Mouse (Mus musculus) lung, postnatal 0 days (tissue): ENCODE data around the gene Tmem252. TPM values are rescaled to one million over a fixed set of nuclear protein-coding genes. Genes with fewer than 3 reads are reported as not detected.

Experiments used
- ATAC-seq: fragments of 200-750 bp; cut with Nextera tagmentation; 2 replicates; pipeline ENCODE4 v1.8.0; 2017; ENCODE audit warnings: moderate library complexity
- DNase-seq: peaks from one replicate; pipeline ENCODE4 v3.0.0-alpha.2; 2016; ENCODE audit warnings: low spot score
- H3K27ac ChIP-seq: fragments of 300-500 bp; sonication (generic); 2 replicates; pipeline ENCODE4 v1.5.1; 2014; ENCODE audit warnings: antibody characterized with exemption, mild to moderate bottlenecking, low read length, mixed read lengths
- H3K27me3 ChIP-seq: fragments of 300-500 bp; sonication (generic); replicated peaks from 2 replicates; pipeline ENCODE4 v1.6.1; 2014; ENCODE audit warnings: low read length, mixed read lengths; ENCODE audit not compliant: insufficient read depth
- H3K36me3 ChIP-seq: fragments of 300-500 bp; sonication (generic); 2 replicates; pipeline ENCODE4 v1.6.1; 2014; ENCODE audit warnings: low read length, mixed read lengths; ENCODE audit not compliant: insufficient read depth
- H3K4me1 ChIP-seq: fragments of 300-500 bp; sonication (generic); 2 replicates; pipeline ENCODE4 v1.6.1; 2014; ENCODE audit warnings: antibody characterized with exemption, low read depth, low read length, mixed read lengths; ENCODE audit not compliant: insufficient read depth
- H3K4me2 ChIP-seq: fragments of 300-500 bp; sonication (generic); replicated peaks from 2 replicates; pipeline ENCODE4 v1.6.1; 2014; ENCODE audit warnings: low read depth, mild to moderate bottlenecking, low read length, moderate library complexity, mixed read lengths
- H3K4me3 ChIP-seq: fragments of 300-500 bp; sonication (generic); 2 replicates; pipeline ENCODE4 v1.5.1; 2014; ENCODE audit warnings: low read depth, low read length
- H3K9ac ChIP-seq: fragments of 300-500 bp; sonication (generic); replicated peaks from 2 replicates; pipeline ENCODE4 v1.6.1; 2014; ENCODE audit warnings: low read depth, mild to moderate bottlenecking
- H3K9me3 ChIP-seq: fragments of 300-500 bp; sonication (generic); 2 replicates; pipeline ENCODE4 v1.6.1; 2016; ENCODE audit warnings: low read length, mixed read lengths
- CTCF ChIP-seq: IDR thresholded peaks from 2 replicates; pipeline ENCODE4 v1.5.1; 2016; ENCODE audit warnings: antibody characterized with exemption, mild to moderate bottlenecking
- EP300 ChIP-seq: IDR thresholded peaks from 2 replicates; pipeline ENCODE4 v1.6.1; 2016; ENCODE audit warnings: antibody characterized with exemption, mild to moderate bottlenecking, control low read depth
- whole genome bisulfite sequencing: fragments of 180-500 bp; shearing (Covaris S2); extraction: QIAGEN DNeasy Blood & Tissue Kit; methylation state at CpG from one replicate; pipeline ENCODE4 v1.1.7; 2014; 5-methylcytosine and 5-hydroxymethylcytosine counted together
- polyA plus RNA-seq: library from polyadenylated mRNA; unstranded; fragments of >200 nt; fragmentation: Nextera tagmentation; extraction: Ambion mirVana; gene quantifications from 2 replicates; pipeline ENCODE4 v1.2.1, GENCODE M21; 2015

The Tmem252 gene
- polyA plus RNA-seq, 1 experiment from 2014 or later = 6.2 TPM

GRCm38 (mm10) chr19:24707071-24707906 is 33.5 kb downstream of the Tmem252 start:
- no peak overlapping the region for H3K4me2 ChIP-seq
- ATAC-seq (peak; percentile 29; the same call in 1 of the 2 replicates), DNase-seq (peak; percentile 65)
- no peak overlapping the region for H3K4me3 ChIP-seq
- TF ChIP-seq CTCF (no peak), EP300 (no peak)
- no peak overlapping the region for H3K27ac ChIP-seq
- no peaks in the 10 kb centered on the region for H3K9me3 ChIP-seq
- H3K9ac ChIP-seq = no peak overlapping the region
- H3K4me1 ChIP-seq = peaks cover 12% of the 10 kb centered on the region; the same call in 1 of the 2 replicates
- no peaks in the 10 kb centered on the region for H3K36me3 ChIP-seq
- no peaks in the 10 kb centered on the region for H3K27me3 ChIP-seq
- 33% methylated on average over 7 of the region's 7 CpGs for WGBS

DNA sequence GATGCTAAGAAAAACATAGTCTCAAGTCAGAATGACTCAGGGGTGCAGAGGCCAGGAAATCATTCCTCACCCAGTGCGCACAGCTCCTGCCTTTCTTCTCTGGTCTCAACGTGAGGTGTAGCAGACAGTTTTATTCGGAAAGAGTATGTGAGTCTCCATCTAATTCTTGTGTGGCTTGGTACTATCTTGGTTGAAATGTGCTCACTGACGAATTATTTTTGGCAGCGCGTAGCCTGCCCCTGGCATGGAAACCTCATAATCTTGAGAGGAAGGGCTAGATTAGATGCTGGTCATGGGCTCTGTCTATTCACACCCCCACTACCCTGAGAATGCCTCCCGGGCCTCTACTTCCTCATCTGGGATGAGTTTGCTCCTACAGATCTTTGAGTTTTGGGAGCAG is 34.2 kb downstream of the Tmem252 start:
- no peaks in the 10 kb centered on the region for H3K36me3 ChIP-seq
- DNase-seq (no peak), ATAC-seq (no peak)
- H3K27ac ChIP-seq = no peak overlapping the region
- no peak overlapping the region for H3K9ac ChIP-seq
- TF ChIP-seq EP300 = no peak
- TF ChIP-seq CTCF = no peak
- no peaks in the 10 kb centered on the region for H3K27me3 ChIP-seq
- H3K4me2 ChIP-seq = no peak overlapping the region
- peaks cover 12% of the 10 kb centered on the region; the same call in 1 of the 2 replicates for H3K4me1 ChIP-seq
- H3K9me3 ChIP-seq = no peaks in the 10 kb centered on the region
- 72% methylated on average over 7 of the region's 7 CpGs for whole genome bisulfite sequencing
- no peak overlapping the region for H3K4me3 ChIP-seq

- no peak for ATAC-seq
- Histone ChIP-seq H3K4me1 (no peaks in the 10 kb centered on the region), H3K27ac (no peak overlapping the region), H3K9ac (no peak overlapping the region), H3K27me3 (no peaks in the 10 kb centered on the region), H3K9me3 (no peaks in the 10 kb centered on the region), H3K36me3 (no peaks in the 10 kb centered on the region), H3K4me2 (no peak overlapping the region), H3K4me3 (no peak overlapping the region)
- TF ChIP-seq EP300 = no peak
- WGBS = 63% methylated on average over 7 of the region's 7 CpGs
- DNase-seq = no peak
Measured at GRCm38 (mm10) chr19:24716303-24717097, 42.7 kb downstream of the Tmem252 start.

GRCm38 (mm10) chr19:24718021-24718420 is 44.2 kb downstream of the Tmem252 start:
- ATAC-seq = no peak
- no peaks in the 10 kb centered on the region for H3K4me1 ChIP-seq
- H3K27ac ChIP-seq = no peak overlapping the region
- no peak overlapping the region for H3K9ac ChIP-seq
- no peaks in the 10 kb centered on the region for H3K9me3 ChIP-seq
- H3K27me3 ChIP-seq = no peaks in the 10 kb centered on the region
- WGBS = 41% methylated on average over 1 of the region's 1 CpGs
- DNase-seq = no peak
- TF ChIP-seq EP300 (no peak), CTCF (no peak)
- H3K4me3 ChIP-seq = no peak overlapping the region
- H3K4me2 ChIP-seq = no peak overlapping the region
- H3K36me3 ChIP-seq = no peaks in the 10 kb centered on the region

- no peak for ATAC-seq
- Histone ChIP-seq H3K27me3 (no peaks in the 10 kb centered on the region), H3K36me3 (no peaks in the 10 kb centered on the region), H3K4me2 (no peak overlapping the region), H3K9ac (no peak overlapping the region), H3K27ac (no peak overlapping the region), H3K4me3 (no peak overlapping the region), H3K9me3 (no peaks in the 10 kb centered on the region), H3K4me1 (no peaks in the 10 kb centered on the region)
- no peak for DNase-seq
- TF ChIP-seq EP300 (no peak), CTCF (no peak)
- 76% methylated on average over 4 of the region's 4 CpGs for WGBS
Measured at GRCm38 (mm10) chr19:24719504-24719903, 45.7 kb downstream of the Tmem252 start.

DNA sequence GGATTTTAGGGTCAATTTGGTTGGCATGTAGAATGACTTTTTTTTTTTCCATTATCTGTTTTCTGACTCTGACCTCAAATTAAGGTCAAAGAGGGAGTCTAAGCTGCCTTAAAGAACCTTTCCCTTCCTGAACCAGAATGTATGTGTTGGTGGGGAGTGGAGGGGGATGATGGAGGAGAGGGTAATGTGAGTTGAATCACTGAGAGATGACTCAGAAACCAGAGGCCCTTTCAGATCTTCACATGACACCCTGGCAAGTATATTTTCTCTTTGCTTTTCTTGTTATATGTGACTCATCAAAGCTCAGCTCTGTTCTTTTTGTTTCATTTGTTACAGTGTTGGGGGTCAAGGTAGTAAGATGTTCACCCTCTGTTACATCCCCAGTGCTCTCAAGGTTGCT is 46.6 kb downstream of the Tmem252 start:
- no peaks in the 10 kb centered on the region for H3K36me3 ChIP-seq
- H3K4me3 ChIP-seq = no peak overlapping the region
- no peak overlapping the region for H3K9ac ChIP-seq
- H3K9me3 ChIP-seq = no peaks in the 10 kb centered on the region
- TF ChIP-seq CTCF (no peak), EP300 (no peak)
- ATAC-seq = no peak
- H3K27me3 ChIP-seq = no peaks in the 10 kb centered on the region
- H3K27ac ChIP-seq = no peak overlapping the region
- no peaks in the 10 kb centered on the region for H3K4me1 ChIP-seq
- no peak overlapping the region for H3K4me2 ChIP-seq
- no peak for DNase-seq
